Mouse (Mus musculus): ENCODE data around the gene Agbl1.

- TF ChIP-seq UBTF (IDR thresholded peaks at IDR 0.05; ENCODE audit: low read depth, low read length) (no peak), CTCF (conservative IDR thresholded peaks at IDR 0.05 in 1 of 2, IDR thresholded peaks at IDR 0.05 in 1 of 2; ENCODE audit: low read depth in 2 of 2, low read length in 2 of 2) (no peak), POLR2AphosphoS2 (IDR thresholded peaks at IDR 0.05; ENCODE audit: low read depth, low read length) (no peak), GABPA (IDR thresholded peaks at IDR 0.05; ENCODE audit: insufficient replicate concordance, low read depth, low read length) (no peak), POLR2A (IDR thresholded peaks at IDR 0.05; ENCODE audit: low read depth, low read length) (no peak), ZKSCAN1 (IDR thresholded peaks at IDR 0.05; ENCODE audit: borderline replicate concordance, low read depth, low read length) (no peak), CHD1 (IDR thresholded peaks at IDR 0.05; ENCODE audit: low read depth, low read length) (no peak), HCFC1 (IDR thresholded peaks at IDR 0.05; ENCODE audit: low read depth, low read length) (no peak), ETS1 (conservative IDR thresholded peaks at IDR 0.05; ENCODE audit: low read depth, low read length) (no peak), E2F4 (IDR thresholded peaks at IDR 0.05; ENCODE audit: insufficient replicate concordance, low read depth, low read length) (no peak), ZNF384 (IDR thresholded peaks at IDR 0.05; ENCODE audit: low read depth, low read length) (no peak), NRF1 (IDR thresholded peaks at IDR 0.05; ENCODE audit: low read depth, low read length) (no peak), USF2 (conservative IDR thresholded peaks at IDR 0.05; ENCODE audit: low read depth, low read length) (no peak)
Measured at GRCm38 (mm10) chr7:76416084-76416597, 186.5 kb downstream of the Agbl1 start.

Data from CH12.LX (cell line).